Mouse (Mus musculus) kidney, postnatal 0 days (tissue): Measurements from ENCODE around the gene Gpr157. TPM values are rescaled to one million over a fixed set of nuclear protein-coding genes. Genes with fewer than 3 reads are reported as not detected.
A peak's percentile ranks its signal among the peaks of the same experiment; 100 is the strongest.
"Not testable (repeated sequence)": the region's sequence is repeated elsewhere in the genome, so short reads cannot be mapped to it uniquely, and the experiment has no call there.

Source experiments
- ATAC-seq: fragments of 200-750 bp; cut with Nextera tagmentation; replicated peaks from 2 replicates; pipeline ENCODE4 v1.8.0; 2017; ENCODE audit warnings: low read depth, moderate number of reproducible peaks, moderate TSS enrichment, moderate library complexity; ENCODE audit not compliant: low FRiP score
- DNase-seq: peaks from one replicate; pipeline ENCODE4 v3.0.0-alpha.2; 2016; ENCODE audit warnings: low spot score
- H3K27ac ChIP-seq: fragments of 300-500 bp; sonication (generic); 2 replicates; pipeline ENCODE4 v1.5.1; 2014; ENCODE audit warnings: mild to moderate bottlenecking
- H3K27me3 ChIP-seq: fragments of 300-500 bp; sonication (generic); 2 replicates; pipeline ENCODE4 v1.6.1; 2014; ENCODE audit warnings: low read length, mixed read lengths; ENCODE audit not compliant: insufficient read depth
- H3K36me3 ChIP-seq: fragments of 300-500 bp; sonication (generic); 2 replicates; pipeline ENCODE4 v1.6.1; 2014; ENCODE audit warnings: low read length, mixed read lengths; ENCODE audit not compliant: insufficient read depth
- H3K4me1 ChIP-seq: fragments of 300-500 bp; sonication (generic); replicated peaks from 2 replicates; pipeline ENCODE4 v1.6.1; 2014; ENCODE audit warnings: antibody characterized with exemption, low read length, mixed read lengths; ENCODE audit not compliant: insufficient read depth
- H3K4me2 ChIP-seq: fragments of 300-500 bp; sonication (generic); 2 replicates; pipeline ENCODE4 v1.6.1; 2014; ENCODE audit warnings: mild to moderate bottlenecking, low read length, moderate library complexity, mixed read lengths
- H3K4me3 ChIP-seq: fragments of 300-500 bp; sonication (generic); replicated peaks from 2 replicates; pipeline ENCODE4 v1.5.1; 2014; ENCODE audit warnings: low read depth, low read length
- H3K9ac ChIP-seq: fragments of 300-500 bp; sonication (generic); 2 replicates; pipeline ENCODE4 v1.6.1; 2014; ENCODE audit warnings: low read depth, low read length
- H3K9me3 ChIP-seq: fragments of 300-500 bp; sonication (generic); replicated peaks from 2 replicates; pipeline ENCODE4 v1.6.1; 2016; ENCODE audit warnings: low read length, inconsistent platforms, mixed read lengths
- CTCF ChIP-seq: IDR thresholded peaks from 2 replicates; pipeline ENCODE4 v1.5.1; 2016; ENCODE audit warnings: antibody characterized with exemption, low read depth, mild to moderate bottlenecking, moderate library complexity
- WGBS: fragments of 180-500 bp; shearing (Covaris S2); extraction: QIAGEN DNeasy Blood & Tissue Kit; methylation state at CpG from one replicate; pipeline ENCODE4 v1.1.7; 2014; 5-methylcytosine and 5-hydroxymethylcytosine counted together
- polyA plus RNA-seq: library from polyadenylated mRNA; unstranded; fragments of >200 nt; fragmentation: Nextera tagmentation; extraction: Ambion mirVana; gene quantifications from 2 replicates; pipeline ENCODE4 v1.2.1, GENCODE M21; 2015

Gene Gpr157
- 0.18 and 0.28 TPM in 2 replicates for polyA plus RNA-seq

GRCm38 (mm10) chr4:150087161-150087889 lies at the start of gene Gpr157:
Gene Gpr157 (plus strand): TSS chr4:150087365.
- peak within 1 kb of the TSS; percentile 67 for H3K9ac ChIP-seq
- peak within 1 kb of the TSS; percentile 100 for H3K4me2 ChIP-seq
- no peaks in the 10 kb centered on the region for H3K36me3 ChIP-seq
- DNase-seq (peak; percentile 97), ATAC-seq (peak; percentile 92)
- TF ChIP-seq CTCF, result peak; percentile 43; the same call in 1 of the 2 replicates
- peak within 1 kb of the TSS; percentile 58 for H3K4me3 ChIP-seq
- H3K4me1 ChIP-seq, result peaks cover 11% of the 10 kb centered on the region; the same call in 1 of the 2 replicates
- H3K9me3 ChIP-seq, result no peaks in the 10 kb centered on the region
- H3K27ac ChIP-seq, result peak within 1 kb of the TSS; percentile 58
- no peaks in the 10 kb centered on the region for H3K27me3 ChIP-seq
- 0% methylated on average over 48 of the region's 56 CpGs for WGBS

- no peak for ATAC-seq
- 87% methylated on average over 7 of the region's 7 CpGs for WGBS
- no peak overlapping the region for H3K4me2 ChIP-seq
Measured at GRCm38 (mm10) chr4:150038533-150038932, 48.6 kb upstream of the Gpr157 start.

GRCm38 (mm10) chr4:150040003-150040581 lies 47.1 kb upstream of the Gpr157 start:
- no peak for TF ChIP-seq CTCF
- no peaks in the 10 kb centered on the region for H3K36me3 ChIP-seq
- no peak overlapping the region for H3K27ac ChIP-seq

More at GRCm38 (mm10) chr4:150038533-150038932, 48.6 kb upstream of the Gpr157 start:
- H3K27ac ChIP-seq, result no peak overlapping the region
- peaks cover 13% of the 10 kb centered on the region for H3K27me3 ChIP-seq
- DNase-seq, result no peak
- no peaks in the 10 kb centered on the region for H3K9me3 ChIP-seq
- no peak overlapping the region for H3K4me3 ChIP-seq
- TF ChIP-seq CTCF, result no peak
- no peak overlapping the region for H3K9ac ChIP-seq
- no peaks in the 10 kb centered on the region for H3K4me1 ChIP-seq
- H3K36me3 ChIP-seq, result no peaks in the 10 kb centered on the region

GRCm38 (mm10) chr4:150040856-150041255 lies 46.3 kb upstream of the Gpr157 start:
- H3K9me3 ChIP-seq, H3K36me3 ChIP-seq, H3K27me3 ChIP-seq, ATAC-seq, DNase-seq, H3K4me1 ChIP-seq, H3K27ac ChIP-seq, H3K9ac ChIP-seq, H3K4me3 ChIP-seq, H3K4me2 ChIP-seq: not testable (repeated sequence)
- 68% methylated on average over 1 of the region's 1 CpGs for WGBS

More at GRCm38 (mm10) chr4:150040003-150040581, 47.1 kb upstream of the Gpr157 start:
- Histone ChIP-seq H3K9ac (no peak overlapping the region), H3K4me2 (no peak overlapping the region), H3K4me3 (no peak overlapping the region), H3K4me1 (no peaks in the 10 kb centered on the region), H3K27me3 (no peaks in the 10 kb centered on the region), H3K9me3 (no peaks in the 10 kb centered on the region)
- 69% methylated on average over 9 of the region's 9 CpGs for WGBS
- DNase-seq (no peak), ATAC-seq (no peak)

GRCm38 (mm10) chr4:150041346-150042110 lies 45.6 kb upstream of the Gpr157 start:
- H3K4me2 ChIP-seq, result no peak overlapping the region
- H3K4me1 ChIP-seq, result no peaks in the 10 kb centered on the region
- 82% methylated on average over 10 of the region's 10 CpGs for WGBS

GRCm38 (mm10) chr4:150043591-150043990 lies 43.6 kb upstream of the Gpr157 start:
- no peak for ATAC-seq
- no peak for TF ChIP-seq CTCF
- no peak for DNase-seq

More at GRCm38 (mm10) chr4:150041346-150042110, 45.6 kb upstream of the Gpr157 start:
- H3K9ac ChIP-seq, result no peak overlapping the region
- no peak overlapping the region for H3K27ac ChIP-seq
- no peaks in the 10 kb centered on the region for H3K36me3 ChIP-seq
- no peaks in the 10 kb centered on the region for H3K27me3 ChIP-seq
- no peak for TF ChIP-seq CTCF
- H3K9me3 ChIP-seq, result no peaks in the 10 kb centered on the region
- no peak for ATAC-seq
- no peak for DNase-seq
- H3K4me3 ChIP-seq, result no peak overlapping the region

More at GRCm38 (mm10) chr4:150043591-150043990, 43.6 kb upstream of the Gpr157 start:
- Histone ChIP-seq H3K4me3 (no peak overlapping the region), H3K9me3 (no peaks in the 10 kb centered on the region), H3K27me3 (no peaks in the 10 kb centered on the region), H3K4me2 (no peak overlapping the region), H3K9ac (no peak overlapping the region), H3K27ac (no peak overlapping the region), H3K4me1 (peaks cover 8% of the 10 kb centered on the region), H3K36me3 (no peaks in the 10 kb centered on the region)
- 94% methylated on average over 9 of the region's 9 CpGs for WGBS
